Mouse (Mus musculus): Measurements from ENCODE around the gene Dagla. TPM values are rescaled to one million over a fixed set of nuclear protein-coding genes. Genes with fewer than 3 reads are reported as not detected.

The Dagla gene
- polyA plus RNA-seq, 1 experiment from 2014 or later = 1.3 TPM

- no peaks in the 10 kb centered on the region for H3K36me3 ChIP-seq (ENCODE audit: control insufficient read depth, insufficient read depth)
- H3K27ac ChIP-seq (ENCODE audit: low read depth, low read length) = no peak overlapping the region
- no peak for TF ChIP-seq CTCF (IDR thresholded peaks at IDR 0.05; ENCODE audit: low read depth)
- no peaks in the 10 kb centered on the region; the same call in 1 of the 2 replicates for H3K27me3 ChIP-seq (replicated peaks; ENCODE audit: control insufficient read depth, insufficient read depth, low read length)
- WGBS = 47% methylated on average over 12 of the region's 12 CpGs
- H3K4me3 ChIP-seq (ENCODE audit: low read depth, low read length) = no peak overlapping the region
- no peak for ATAC-seq
- no peak overlapping the region for H3K9ac ChIP-seq (ENCODE audit: low read depth, low read length)
- no peaks in the 10 kb centered on the region for H3K4me1 ChIP-seq (replicated peaks; ENCODE audit: control insufficient read depth, insufficient read depth, low read length)
- peak overlapping the region; percentile 98 for H3K4me2 ChIP-seq (replicated peaks; ENCODE audit: low read depth)
- H3K9me3 ChIP-seq (ENCODE audit: control insufficient read depth) = no peaks in the 10 kb centered on the region
Observed at GRCm38 (mm10) chr19:10305640-10306039, 963 bp upstream of the Dagla start.

GRCm38 (mm10) chr19:10304395-10304794, 282 bp downstream of the Dagla start:
- H3K9ac ChIP-seq (ENCODE audit: low read depth, low read length) = peak overlapping the region; percentile 59
- WGBS = 6% methylated on average over 37 of the region's 37 CpGs
- no peaks in the 10 kb centered on the region for H3K4me1 ChIP-seq (replicated peaks; ENCODE audit: control insufficient read depth, insufficient read depth, low read length)
- H3K4me3 ChIP-seq (ENCODE audit: low read depth, low read length) = peak overlapping the region; percentile 66
- no peak overlapping the region for H3K27ac ChIP-seq (ENCODE audit: low read depth, low read length)
- no peaks in the 10 kb centered on the region for H3K9me3 ChIP-seq (ENCODE audit: control insufficient read depth)
- no peaks in the 10 kb centered on the region for H3K36me3 ChIP-seq (ENCODE audit: control insufficient read depth, insufficient read depth)
- no peak for TF ChIP-seq CTCF (IDR thresholded peaks at IDR 0.05; ENCODE audit: low read depth)
- no peaks in the 10 kb centered on the region; the same call in 1 of the 2 replicates for H3K27me3 ChIP-seq (replicated peaks; ENCODE audit: control insufficient read depth, insufficient read depth, low read length)
- peak overlapping the region; percentile 98 for H3K4me2 ChIP-seq (replicated peaks; ENCODE audit: low read depth)
- peak; percentile 39 for ATAC-seq

- 82% methylated on average over 3 of the region's 3 CpGs for WGBS
- H3K27me3 ChIP-seq (replicated peaks; ENCODE audit: control insufficient read depth, insufficient read depth, low read length) = no peaks in the 10 kb centered on the region; the same call in 1 of the 2 replicates
- no peak overlapping the region for H3K4me2 ChIP-seq (replicated peaks; ENCODE audit: low read depth)
- H3K4me1 ChIP-seq (replicated peaks; ENCODE audit: control insufficient read depth, insufficient read depth, low read length) = no peaks in the 10 kb centered on the region
- H3K4me3 ChIP-seq (ENCODE audit: low read depth, low read length) = no peak overlapping the region
- H3K27ac ChIP-seq (ENCODE audit: low read depth, low read length) = no peak overlapping the region
- no peak for ATAC-seq
- no peaks in the 10 kb centered on the region for H3K9me3 ChIP-seq (ENCODE audit: control insufficient read depth)
- H3K9ac ChIP-seq (ENCODE audit: low read depth, low read length) = no peak overlapping the region
- TF ChIP-seq CTCF (IDR thresholded peaks at IDR 0.05; ENCODE audit: low read depth) = no peak
- H3K36me3 ChIP-seq (ENCODE audit: control insufficient read depth, insufficient read depth) = no peaks in the 10 kb centered on the region
Observed at GRCm38 (mm10) chr19:10302852-10303251, 1.8 kb downstream of the Dagla start.

- H3K36me3 ChIP-seq (ENCODE audit: control insufficient read depth, insufficient read depth) = no peaks in the 10 kb centered on the region
- H3K27me3 ChIP-seq (replicated peaks; ENCODE audit: control insufficient read depth, insufficient read depth, low read length) = no peaks in the 10 kb centered on the region; the same call in 1 of the 2 replicates
- H3K4me3 ChIP-seq (ENCODE audit: low read depth, low read length) = no peak overlapping the region
- no peaks in the 10 kb centered on the region for H3K9me3 ChIP-seq (ENCODE audit: control insufficient read depth)
- no peak overlapping the region for H3K27ac ChIP-seq (ENCODE audit: low read depth, low read length)
- no peak for TF ChIP-seq CTCF (IDR thresholded peaks at IDR 0.05; ENCODE audit: low read depth)
- no peaks in the 10 kb centered on the region for H3K4me1 ChIP-seq (replicated peaks; ENCODE audit: control insufficient read depth, insufficient read depth, low read length)
- 73% methylated on average over 4 of the region's 4 CpGs for WGBS
- H3K4me2 ChIP-seq (replicated peaks; ENCODE audit: low read depth) = no peak overlapping the region
- H3K9ac ChIP-seq (ENCODE audit: low read depth, low read length) = no peak overlapping the region
- no peak for ATAC-seq
Observed at GRCm38 (mm10) chr19:10301866-10302356, 2.8 kb downstream of the Dagla start.

- no peaks in the 10 kb centered on the region for H3K9me3 ChIP-seq (ENCODE audit: control insufficient read depth)
- H3K36me3 ChIP-seq (ENCODE audit: control insufficient read depth, insufficient read depth) = no peaks in the 10 kb centered on the region
- no peak for TF ChIP-seq CTCF (IDR thresholded peaks at IDR 0.05; ENCODE audit: low read depth)
- peaks cover 2% of the 10 kb centered on the region; the same call in 1 of the 2 replicates for H3K4me1 ChIP-seq (replicated peaks; ENCODE audit: control insufficient read depth, insufficient read depth, low read length)
- H3K27me3 ChIP-seq (replicated peaks; ENCODE audit: control insufficient read depth, insufficient read depth, low read length) = no peaks in the 10 kb centered on the region; the same call in 1 of the 2 replicates
- ATAC-seq = no peak
- H3K9ac ChIP-seq (ENCODE audit: low read depth, low read length) = no peak overlapping the region
- H3K4me3 ChIP-seq (ENCODE audit: low read depth, low read length) = no peak overlapping the region
- WGBS = 61% methylated on average over 11 of the region's 11 CpGs
- H3K4me2 ChIP-seq (replicated peaks; ENCODE audit: low read depth) = no peak overlapping the region
- H3K27ac ChIP-seq (ENCODE audit: low read depth, low read length) = no peak overlapping the region
Observed at GRCm38 (mm10) chr19:10301263-10301662, 3.4 kb downstream of the Dagla start.

- peaks cover 6% of the 10 kb centered on the region for H3K4me1 ChIP-seq (replicated peaks; ENCODE audit: control insufficient read depth, insufficient read depth, low read length)
- ATAC-seq = no peak
Observed at GRCm38 (mm10) chr19:10300809-10301208, 3.9 kb downstream of the Dagla start.

More at GRCm38 (mm10) chr19:10300809-10301208, 3.9 kb downstream of the Dagla start:
- Histone ChIP-seq H3K4me2 (replicated peaks; ENCODE audit: low read depth) (no peak overlapping the region), H3K27me3 (replicated peaks; ENCODE audit: control insufficient read depth, insufficient read depth, low read length) (no peaks in the 10 kb centered on the region; the same call in 1 of the 2 replicates), H3K36me3 (ENCODE audit: control insufficient read depth, insufficient read depth) (no peaks in the 10 kb centered on the region), H3K9me3 (ENCODE audit: control insufficient read depth) (no peaks in the 10 kb centered on the region), H3K9ac (ENCODE audit: low read depth, low read length) (no peak overlapping the region), H3K4me3 (ENCODE audit: low read depth, low read length) (no peak overlapping the region), H3K27ac (ENCODE audit: low read depth, low read length) (no peak overlapping the region)
- WGBS = 87% methylated on average over 4 of the region's 4 CpGs
- TF ChIP-seq CTCF (IDR thresholded peaks at IDR 0.05; ENCODE audit: low read depth) = no peak

Data from intestine, postnatal 0 days (tissue).